Mouse (Mus musculus): Measurements from ENCODE around the gene Abhd4. TPM values are rescaled to one million over a fixed set of nuclear protein-coding genes. Genes with fewer than 3 reads are reported as not detected.
A peak's percentile ranks its signal among the peaks of the same experiment; 100 is the strongest.

Gene Abhd4
- total RNA-seq, 2 experiments from 2014 or later: 45.9 to 53.4 TPM

GRCm38 (mm10) chr14:54233559-54234143 is 20.3 kb upstream of the Abhd4 start:
- DNase-seq (ENCODE audit: low spot score in 2 of 2): no peak
- intact Hi-C loops (cut with DNase I): no loop called here

DNA sequence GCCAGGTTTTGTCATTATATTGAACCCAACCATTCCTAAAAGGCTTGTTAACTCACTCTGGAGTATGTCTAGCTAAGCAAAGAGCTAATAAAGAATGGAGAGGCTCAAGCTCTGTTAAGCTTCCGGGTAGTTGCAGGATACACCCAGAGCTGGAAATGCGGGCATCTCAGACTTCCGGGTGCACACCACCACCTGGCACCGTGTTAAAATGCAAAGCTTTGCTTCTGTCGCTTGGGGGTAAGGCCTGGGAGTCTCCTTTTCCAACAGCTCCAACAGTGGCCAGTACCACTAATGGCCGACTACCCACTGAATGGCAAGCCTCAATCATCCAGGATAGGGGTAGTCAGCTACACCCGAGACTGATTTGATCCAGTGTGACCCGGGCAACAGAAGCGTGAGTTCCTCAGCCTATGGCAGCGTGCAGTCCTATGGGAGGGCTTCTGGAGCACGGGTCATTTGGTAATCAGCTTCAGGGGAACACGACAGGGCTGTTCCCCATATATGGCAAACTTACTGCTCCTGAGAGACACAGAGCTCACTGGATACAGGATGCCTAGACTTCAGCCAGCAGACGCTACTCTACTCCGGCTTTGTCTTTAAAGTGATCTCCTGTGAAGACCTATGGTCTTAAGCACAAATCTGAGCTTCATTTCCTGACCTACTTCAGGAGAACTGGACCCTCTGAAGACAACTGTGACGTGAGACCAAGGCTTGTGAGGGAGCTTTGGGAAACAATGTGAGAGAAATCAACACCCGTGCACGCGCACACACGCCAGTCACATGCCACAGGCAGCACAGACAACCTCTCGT is 19.6 kb upstream of the Abhd4 start:
- no peak for DNase-seq (ENCODE audit: low spot score in 2 of 2)
- intact Hi-C loops (cut with DNase I): no loop called here

GRCm38 (mm10) chr14:54235825-54236540 is 18.0 kb upstream of the Abhd4 start:
- DNase-seq (ENCODE audit: low spot score in 2 of 2): no peak
- intact Hi-C loops (cut with DNase I): no loop called here

GRCm38 (mm10) chr14:54236881-54237280 is 17.1 kb upstream of the Abhd4 start:
- intact Hi-C loops (cut with DNase I): no loop called here
- no peak for DNase-seq (ENCODE audit: low spot score in 2 of 2)

DNA sequence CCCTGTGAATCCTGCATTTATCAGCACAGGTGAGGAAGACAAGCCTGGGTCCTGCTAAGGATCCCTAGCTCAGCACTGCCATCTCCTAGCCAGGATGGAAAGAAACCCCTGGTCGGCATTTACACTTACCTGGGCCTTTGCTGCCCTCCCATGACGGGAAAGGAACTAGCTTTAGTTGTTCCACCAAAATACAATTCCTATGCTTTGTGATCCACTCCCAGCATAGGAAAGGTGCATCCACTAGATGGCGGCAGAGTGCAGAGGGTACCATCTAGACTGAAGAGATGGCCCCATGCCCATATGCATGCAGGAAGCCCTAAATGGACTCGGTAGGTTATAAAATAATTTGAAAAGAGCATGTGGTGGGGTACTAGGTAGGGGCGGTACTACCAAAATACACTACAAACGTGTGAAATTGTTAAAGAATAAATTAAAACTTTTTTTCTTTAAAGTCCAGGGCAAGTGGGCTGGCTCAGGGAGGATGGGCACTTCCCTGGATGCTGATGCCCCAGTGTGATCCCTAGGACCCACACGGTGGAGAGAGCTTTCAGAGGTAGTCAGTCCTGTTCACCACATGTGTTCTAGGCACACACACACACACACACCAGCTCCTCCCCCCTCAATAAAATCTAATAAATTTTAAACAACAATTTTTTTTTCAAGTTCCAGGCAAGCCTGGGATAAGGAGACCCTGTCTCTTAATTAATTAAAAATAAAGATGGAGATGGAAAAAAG is 14.8 kb upstream of the Abhd4 start:
- intact Hi-C loops (cut with DNase I): no loop called here
- peak; percentile 73 to 80 for DNase-seq (ENCODE audit: low spot score in 2 of 2)

GRCm38 (mm10) chr14:54240542-54240941 is 13.4 kb upstream of the Abhd4 start:
- no peak for DNase-seq (ENCODE audit: low spot score in 2 of 2)
- intact Hi-C loops (cut with DNase I): no loop called here

DNA sequence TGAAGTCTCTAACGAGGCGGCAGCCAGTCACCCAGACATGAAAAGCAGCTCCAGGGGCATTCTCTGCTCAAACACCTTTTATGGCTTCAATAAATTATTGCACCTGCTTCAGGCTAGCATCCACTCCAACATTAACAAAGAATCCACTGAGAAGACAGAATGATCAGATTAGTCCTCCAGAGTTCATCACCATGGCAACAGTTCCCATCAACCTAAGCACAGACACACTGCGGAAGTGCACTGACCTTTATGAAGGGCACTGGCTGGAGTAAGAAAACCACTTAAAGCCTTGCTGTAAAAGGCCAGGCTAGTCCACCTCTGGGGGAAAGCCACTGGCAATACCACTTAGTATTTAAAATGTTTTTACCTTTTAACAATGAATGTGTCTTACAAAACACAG is 9.8 kb upstream of the Abhd4 start:
- no peak for DNase-seq (ENCODE audit: low spot score in 2 of 2)
- intact Hi-C loops (cut with DNase I): no loop called here

- no peak for DNase-seq (ENCODE audit: low spot score in 2 of 2)
- intact Hi-C loops (cut with DNase I): loop anchor here (5.0 kb wide), 1 partner anchor 166 kb away; no protein-coding TSS in a partner anchor
Measured at GRCm38 (mm10) chr14:54246232-54246631, 7.8 kb upstream of the Abhd4 start.

- intact Hi-C loops (cut with DNase I): loop anchor here (5.0 kb wide), 1 partner anchor 163 kb away; no protein-coding TSS in a partner anchor
- DNase-seq (ENCODE audit: low spot score in 2 of 2): no peak
Measured at GRCm38 (mm10) chr14:54249326-54249725, 4.7 kb upstream of the Abhd4 start.

- intact Hi-C loops (cut with DNase I): loop anchor here (5.0 kb wide), 1 partner anchor 177 kb away; the partner anchor contains the start of gene Mrpl52
- DNase-seq (ENCODE audit: low spot score in 2 of 2): no peak
Measured at GRCm38 (mm10) chr14:54250122-54250521, 3.9 kb upstream of the Abhd4 start.

- DNase-seq (ENCODE audit: low spot score in 2 of 2): no peak
- intact Hi-C loops (cut with DNase I): loop anchor here (5.0 kb wide), 2 partner anchors 108 to 173 kb away; partner anchors contain the start of genes Mrpl52 and Oxa1l
Measured at GRCm38 (mm10) chr14:54254670-54255202, 748 bp downstream of the Abhd4 start.

GRCm38 (mm10) chr14:54258131-54258670 is 4.2 kb downstream of the Abhd4 start:
- intact Hi-C loops (cut with DNase I): loop anchor here (5.0 kb wide), 1 partner anchor 104 kb away; the partner anchor contains the start of gene Oxa1l
- no peak for DNase-seq (ENCODE audit: low spot score in 2 of 2)

GRCm38 (mm10) chr14:54259003-54259721 is 5.2 kb downstream of the Abhd4 start:
- peak; percentile 71 to 77 for DNase-seq (ENCODE audit: low spot score in 2 of 2)
- intact Hi-C loops (cut with DNase I): loop anchor here (5.0 kb wide), 1 partner anchor 103 kb away; the partner anchor contains the start of gene Oxa1l

- intact Hi-C loops (cut with DNase I): loop anchor here (5.0 kb wide), 1 partner anchor 103 kb away; the partner anchor contains the start of gene Oxa1l
- no peak for DNase-seq (ENCODE audit: low spot score in 2 of 2)
Measured at GRCm38 (mm10) chr14:54259722-54260085, 5.7 kb downstream of the Abhd4 start.

- no peak for DNase-seq (ENCODE audit: low spot score in 2 of 2)
- intact Hi-C loops (cut with DNase I): no loop called here
Measured at GRCm38 (mm10) chr14:54260196-54260595, 6.2 kb downstream of the Abhd4 start.

- intact Hi-C loops (cut with DNase I): no loop called here
- DNase-seq (ENCODE audit: low spot score in 2 of 2): no peak
Measured at GRCm38 (mm10) chr14:54261386-54261785, 7.4 kb downstream of the Abhd4 start.

DNA sequence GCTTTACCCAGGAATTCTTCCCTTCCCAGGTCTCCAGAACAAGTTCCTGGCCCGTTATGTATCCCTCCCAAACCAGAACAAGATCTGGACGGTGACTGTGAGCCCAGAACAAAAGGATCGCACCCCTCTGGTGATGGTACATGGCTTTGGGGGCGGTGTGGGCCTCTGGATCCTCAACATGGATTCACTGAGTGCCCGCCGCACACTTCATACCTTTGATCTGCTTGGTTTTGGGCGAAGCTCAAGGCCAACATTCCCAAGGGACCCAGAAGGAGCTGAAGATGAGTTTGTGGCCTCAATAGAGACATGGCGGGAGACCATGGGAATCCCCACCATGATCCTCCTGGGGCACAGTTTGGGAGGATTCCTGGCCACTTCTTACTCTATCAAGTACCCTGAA is 8.6 kb downstream of the Abhd4 start:
- intact Hi-C loops (cut with DNase I): no loop called here
- DNase-seq (ENCODE audit: low spot score in 2 of 2): no peak

DNA sequence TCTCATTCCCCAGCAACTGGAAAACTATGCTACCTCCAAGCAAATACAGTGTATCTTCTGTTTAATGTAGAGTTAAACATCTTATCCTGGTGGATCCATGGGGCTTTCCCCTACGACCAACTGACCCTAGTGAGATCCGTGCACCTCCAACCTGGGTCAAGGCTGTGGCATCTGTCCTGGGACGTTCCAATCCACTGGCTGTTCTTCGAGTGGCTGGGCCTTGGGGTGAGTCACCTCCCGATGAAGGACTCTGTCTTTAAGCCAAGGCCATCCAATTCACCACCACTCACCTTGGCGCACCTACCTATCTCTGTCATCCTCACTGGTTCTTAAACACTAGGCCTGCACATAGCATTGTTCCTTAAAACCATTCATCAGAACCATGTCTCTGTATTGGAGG is 9.1 kb downstream of the Abhd4 start:
- intact Hi-C loops (cut with DNase I): no loop called here
- no peak for DNase-seq (ENCODE audit: low spot score in 2 of 2)
